Mouse (Mus musculus): ENCODE measurements around the gene Cib3. TPM values are rescaled to one million over a fixed set of nuclear protein-coding genes. Genes with fewer than 3 reads are reported as not detected.

The Cib3 gene
- polyA plus RNA-seq, 1 experiment, result not detected

DNA sequence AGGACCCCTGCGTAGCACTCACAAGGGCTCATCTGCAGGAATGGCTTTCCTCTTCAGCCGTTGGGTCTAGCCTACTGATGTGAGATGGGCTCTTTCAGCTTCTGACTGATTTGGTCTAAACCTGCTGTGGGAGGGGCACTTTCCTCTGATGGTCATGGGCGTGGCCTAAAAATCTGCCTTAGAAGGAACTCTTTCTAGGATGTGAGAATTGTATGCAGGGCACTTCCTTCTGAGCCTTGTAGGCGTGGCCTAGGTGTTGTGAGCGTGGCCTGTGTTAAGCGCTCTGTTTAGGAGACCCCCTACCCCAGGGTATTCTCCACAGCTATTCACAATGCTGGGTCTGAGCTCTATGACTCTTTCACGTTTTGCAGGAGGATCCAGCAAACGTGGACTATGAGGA, 14.6 kb downstream of the Cib3 start:
- H3ac ChIP-seq (ENCODE audit: control insufficient read depth, insufficient read length), result no peak overlapping the region
- H3K27me3 ChIP-seq (ENCODE audit: control insufficient read depth, insufficient read depth, insufficient read length), result no peaks in the 10 kb centered on the region
- H3K4me3 ChIP-seq, result no peak overlapping the region
- H3K4me2 ChIP-seq (ENCODE audit: low read depth), result no peak overlapping the region
- H3K36me3 ChIP-seq (ENCODE audit: control insufficient read depth, insufficient read depth), result no peaks in the 10 kb centered on the region
- TF ChIP-seq POLR2AphosphoS2 (IDR thresholded peaks at IDR 0.05; ENCODE audit: insufficient read length, low read depth) (no peak), MAX (IDR thresholded peaks at IDR 0.05; ENCODE audit: low read depth) (no peak), TCF3 (IDR thresholded peaks at IDR 0.05; ENCODE audit: insufficient read length, low read depth) (no peak), TCF12 (IDR thresholded peaks at IDR 0.05; ENCODE audit: insufficient read depth, poor library complexity, severe bottlenecking) (no peak), SRF (IDR thresholded peaks at IDR 0.05; ENCODE audit: control insufficient read depth, insufficient read length, low read depth) (no peak), MYOD1 (IDR thresholded peaks at IDR 0.05; ENCODE audit: control insufficient read depth in 1 of 3, insufficient read length in 2 of 3, low read depth in 2 of 3) (no peak), POLR2A (IDR thresholded peaks at IDR 0.05; ENCODE audit: insufficient read length, low read depth) (no peak), USF1 (IDR thresholded peaks at IDR 0.05; ENCODE audit: low read depth) (no peak), REST (IDR thresholded peaks at IDR 0.05; ENCODE audit: insufficient read depth, insufficient read length) (no peak), MYOG (IDR thresholded peaks at IDR 0.05; ENCODE audit: control insufficient read depth in 1 of 3, insufficient read depth in 1 of 3, insufficient read length in 2 of 3, low read depth in 2 of 3) (no peak), CEBPB (IDR thresholded peaks at IDR 0.05; ENCODE audit: insufficient read depth, poor library complexity, severe bottlenecking) (no peak)
- no peaks in the 10 kb centered on the region for H3K79me2 ChIP-seq (ENCODE audit: control insufficient read depth, insufficient read depth)

DNA sequence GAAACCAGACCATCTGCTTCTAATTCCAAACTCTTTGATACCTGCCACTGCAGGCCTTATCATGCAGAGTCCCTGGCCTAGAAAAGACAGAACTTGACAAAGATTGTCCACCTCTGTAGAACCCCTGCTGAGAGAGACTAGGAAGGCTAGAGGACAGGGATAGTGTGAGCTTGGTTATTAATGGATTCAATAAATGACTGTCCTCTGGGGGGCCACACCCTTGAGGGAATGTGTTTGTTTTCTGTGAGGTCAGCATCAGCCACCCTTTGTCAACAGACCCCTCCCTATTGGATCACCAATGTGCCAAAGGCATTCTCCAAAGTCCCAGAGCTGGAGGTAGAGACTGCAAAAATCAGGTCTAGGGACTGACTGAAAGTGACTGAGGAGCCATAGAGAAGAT, 20.6 kb downstream of the Cib3 start:
- Histone ChIP-seq H3K4me3 (no peak overlapping the region), H3ac (ENCODE audit: control insufficient read depth, insufficient read length) (no peak overlapping the region), H3K36me3 (ENCODE audit: control insufficient read depth, insufficient read depth) (no peaks in the 10 kb centered on the region), H3K27me3 (ENCODE audit: control insufficient read depth, insufficient read depth, insufficient read length) (no peaks in the 10 kb centered on the region), H3K4me2 (ENCODE audit: low read depth) (no peak overlapping the region), H3K79me2 (ENCODE audit: control insufficient read depth, insufficient read depth) (no peaks in the 10 kb centered on the region)
- TF ChIP-seq MAX (IDR thresholded peaks at IDR 0.05; ENCODE audit: low read depth) (no peak), TCF12 (IDR thresholded peaks at IDR 0.05; ENCODE audit: insufficient read depth, poor library complexity, severe bottlenecking) (no peak), MYOG (IDR thresholded peaks at IDR 0.05; ENCODE audit: control insufficient read depth in 1 of 3, insufficient read depth in 1 of 3, insufficient read length in 2 of 3, low read depth in 2 of 3) (no peak), POLR2AphosphoS2 (IDR thresholded peaks at IDR 0.05; ENCODE audit: insufficient read length, low read depth) (no peak), SRF (IDR thresholded peaks at IDR 0.05; ENCODE audit: control insufficient read depth, insufficient read length, low read depth) (no peak), REST (IDR thresholded peaks at IDR 0.05; ENCODE audit: insufficient read depth, insufficient read length) (no peak), E2F4 (IDR thresholded peaks at IDR 0.05; ENCODE audit: insufficient read depth) (no peak), POLR2A (IDR thresholded peaks at IDR 0.05; ENCODE audit: insufficient read length, low read depth) (no peak), USF1 (IDR thresholded peaks at IDR 0.05; ENCODE audit: low read depth) (no peak), MYOD1 (IDR thresholded peaks at IDR 0.05; ENCODE audit: control insufficient read depth in 1 of 3, insufficient read length in 2 of 3, low read depth in 2 of 3) (no peak), CEBPB (IDR thresholded peaks at IDR 0.05; ENCODE audit: insufficient read depth, poor library complexity, severe bottlenecking) (no peak), TCF3 (IDR thresholded peaks at IDR 0.05; ENCODE audit: insufficient read length, low read depth) (no peak)

DNA sequence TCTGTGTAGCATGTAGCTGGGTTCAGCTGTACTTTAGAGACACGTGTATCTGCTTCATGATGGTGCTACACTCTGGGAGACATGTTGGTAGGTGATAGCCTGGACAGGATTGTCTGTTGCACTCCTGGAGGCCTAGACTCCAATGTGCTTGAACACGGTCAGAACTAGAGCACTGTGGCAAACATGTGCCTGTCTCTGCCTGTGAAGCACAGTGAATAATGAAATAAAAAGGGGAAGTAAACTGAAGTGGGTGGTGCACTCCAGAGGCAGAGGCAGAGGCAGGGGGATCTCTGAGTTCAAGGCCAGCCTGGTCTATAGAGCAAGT, 22.5 kb downstream of the Cib3 start:
- no peaks in the 10 kb centered on the region for H3K27me3 ChIP-seq (ENCODE audit: control insufficient read depth, insufficient read depth, insufficient read length)
- no peaks in the 10 kb centered on the region for H3K36me3 ChIP-seq (ENCODE audit: control insufficient read depth, insufficient read depth)
- no peak for TF ChIP-seq CEBPB (IDR thresholded peaks at IDR 0.05; ENCODE audit: insufficient read depth, poor library complexity, severe bottlenecking)
- TF ChIP-seq MYOG (IDR thresholded peaks at IDR 0.05; ENCODE audit: control insufficient read depth in 1 of 3, insufficient read depth in 1 of 3, insufficient read length in 2 of 3, low read depth in 2 of 3), result no peak
- no peak for TF ChIP-seq SRF (IDR thresholded peaks at IDR 0.05; ENCODE audit: control insufficient read depth, insufficient read length, low read depth)
- no peak for TF ChIP-seq MYOD1 (IDR thresholded peaks at IDR 0.05; ENCODE audit: control insufficient read depth in 1 of 3, insufficient read length in 2 of 3, low read depth in 2 of 3)
- TF ChIP-seq E2F4 (IDR thresholded peaks at IDR 0.05; ENCODE audit: insufficient read depth), result no peak
- H3K79me2 ChIP-seq (ENCODE audit: control insufficient read depth, insufficient read depth), result no peaks in the 10 kb centered on the region
- H3K4me2 ChIP-seq (ENCODE audit: low read depth), result no peak overlapping the region
- no peak overlapping the region for H3K4me3 ChIP-seq
- H3ac ChIP-seq (ENCODE audit: control insufficient read depth, insufficient read length), result no peak overlapping the region

DNA sequence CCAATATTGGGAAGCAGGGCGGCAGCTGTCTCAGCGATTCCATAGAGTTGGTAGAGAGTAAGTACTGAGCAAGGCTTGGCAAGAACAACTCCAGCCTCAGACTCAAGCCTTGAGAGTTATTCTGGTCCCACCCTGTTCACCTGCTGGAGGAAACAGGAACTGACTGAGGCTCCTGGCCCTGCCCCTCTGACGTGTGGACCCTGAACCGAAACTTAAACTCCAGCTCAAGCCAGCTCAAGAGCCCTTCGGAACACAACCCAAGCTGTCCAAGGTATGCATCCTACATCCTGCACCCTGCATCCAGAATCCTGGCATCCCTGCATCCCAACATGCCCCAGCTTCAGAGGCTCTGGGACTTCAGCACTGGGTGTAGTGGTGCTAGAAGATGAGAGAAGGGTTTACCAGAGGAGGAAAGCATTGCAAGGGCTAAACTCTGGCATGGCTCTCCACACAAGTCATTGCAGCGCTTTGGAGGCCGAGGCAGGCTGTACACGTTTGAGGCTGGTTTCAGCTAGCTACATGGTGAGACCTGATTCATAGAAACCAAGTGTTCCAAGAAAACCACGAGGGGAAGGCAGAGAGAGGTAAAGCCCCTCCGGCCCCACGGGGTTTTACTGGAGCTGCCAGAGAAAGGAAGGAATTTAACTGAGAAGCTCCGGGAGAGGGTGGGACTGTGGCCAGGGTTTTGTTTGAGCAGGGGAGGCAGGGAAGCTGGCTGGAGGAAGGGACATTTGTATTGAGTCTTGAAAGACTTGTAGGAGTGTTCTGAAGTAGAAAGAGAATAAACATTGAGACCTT, 23.0 kb downstream of the Cib3 start, which contains the start of gene Hsh2d:
Gene Hsh2d, plus strand, starts transcription at position 222 of the 798 bp plus-strand sequence.
- Histone ChIP-seq H3K36me3 (ENCODE audit: control insufficient read depth, insufficient read depth) (no peaks in the 10 kb centered on the region), H3K4me3 (no peak within 1 kb of the TSS), H3K27me3 (ENCODE audit: control insufficient read depth, insufficient read depth, insufficient read length) (no peaks in the 10 kb centered on the region), H3ac (ENCODE audit: control insufficient read depth, insufficient read length) (no peak within 1 kb of the TSS), H3K4me2 (ENCODE audit: low read depth) (no peak within 1 kb of the TSS), H3K79me2 (ENCODE audit: control insufficient read depth, insufficient read depth) (no peaks in the 10 kb centered on the region)
- no peak for TF ChIP-seq TCF12 (IDR thresholded peaks at IDR 0.05; ENCODE audit: insufficient read depth, poor library complexity, severe bottlenecking)
- no peak for TF ChIP-seq REST (IDR thresholded peaks at IDR 0.05; ENCODE audit: insufficient read depth, insufficient read length)
- TF ChIP-seq MYOD1 (IDR thresholded peaks at IDR 0.05; ENCODE audit: control insufficient read depth in 1 of 3, insufficient read length in 2 of 3, low read depth in 2 of 3), result no peak
- TF ChIP-seq MAX (IDR thresholded peaks at IDR 0.05; ENCODE audit: low read depth), result no peak
- TF ChIP-seq USF1 (IDR thresholded peaks at IDR 0.05; ENCODE audit: low read depth), result no peak
- no peak for TF ChIP-seq MYOG (IDR thresholded peaks at IDR 0.05; ENCODE audit: control insufficient read depth in 1 of 3, insufficient read depth in 1 of 3, insufficient read length in 2 of 3, low read depth in 2 of 3)
- TF ChIP-seq SRF (IDR thresholded peaks at IDR 0.05; ENCODE audit: control insufficient read depth, insufficient read length, low read depth), result no peak
- no peak for TF ChIP-seq TCF3 (IDR thresholded peaks at IDR 0.05; ENCODE audit: insufficient read length, low read depth)
- no peak for TF ChIP-seq POLR2A (IDR thresholded peaks at IDR 0.05; ENCODE audit: insufficient read length, low read depth)
